Mouse (Mus musculus): Measurements from ENCODE around the gene Olfr1028. TPM values are rescaled to one million over a fixed set of nuclear protein-coding genes. Genes with fewer than 3 reads are reported as not detected.

The Olfr1028 gene
- not detected in 2 replicates for polyA plus RNA-seq (2014; fragmentation: Nextera tagmentation; extraction: Ambion mirVana)

- no peaks in the 10 kb centered on the region for H3K4me1 ChIP-seq (replicated peaks; ENCODE audit: control insufficient read depth, insufficient read depth, low read length)
- H3K4me3 ChIP-seq (ENCODE audit: low read depth, low read length) = no peak within 1 kb of the TSS
- WGBS = 83% methylated on average over 1 of the region's 1 CpGs
Measured at GRCm38 (mm10) chr2:85950137-85950536, at the start of gene Olfr1028. Gene Olfr1028, plus strand, starts transcription at chr2:85950437.

GRCm38 (mm10) chr2:85904952-85905351, 45.3 kb upstream of the Olfr1028 start, which contains the start of gene Olfr1024:
Gene Olfr1024, minus strand, starts transcription at chr2:85905052.
- H3K9me3 ChIP-seq (ENCODE audit: control insufficient read depth, low read length) = no peaks in the 10 kb centered on the region
- H3K27ac ChIP-seq (ENCODE audit: low read depth, low read length) = no peak within 1 kb of the TSS
- ATAC-seq (replicated peaks; ENCODE audit: low FRiP score) (no peak), DNase-seq (ENCODE audit: low spot score) (no peak)
- H3K9ac ChIP-seq (ENCODE audit: low read length) = no peak within 1 kb of the TSS
- no peaks in the 10 kb centered on the region for H3K27me3 ChIP-seq (ENCODE audit: control insufficient read depth, insufficient read depth, low read length)
- WGBS = 86% methylated on average over 3 of the region's 3 CpGs
- H3K4me1 ChIP-seq (replicated peaks; ENCODE audit: control insufficient read depth, insufficient read depth, low read length) = no peaks in the 10 kb centered on the region
- no peak within 1 kb of the TSS for H3K4me2 ChIP-seq (ENCODE audit: low read depth, low read length, severe bottlenecking)
- no peaks in the 10 kb centered on the region for H3K36me3 ChIP-seq (ENCODE audit: control insufficient read depth, insufficient read depth, low read length)
- H3K4me3 ChIP-seq (ENCODE audit: low read depth, low read length) = no peak within 1 kb of the TSS

More at GRCm38 (mm10) chr2:85950137-85950536, at the start of gene Olfr1028:
- Histone ChIP-seq H3K36me3 (ENCODE audit: control insufficient read depth, insufficient read depth, low read length) (no peaks in the 10 kb centered on the region), H3K9ac (ENCODE audit: low read length) (no peak within 1 kb of the TSS), H3K4me2 (ENCODE audit: low read depth, low read length, severe bottlenecking) (no peak within 1 kb of the TSS), H3K9me3 (ENCODE audit: control insufficient read depth, low read length) (no peaks in the 10 kb centered on the region), H3K27ac (ENCODE audit: low read depth, low read length) (no peak within 1 kb of the TSS), H3K27me3 (ENCODE audit: control insufficient read depth, insufficient read depth, low read length) (no peaks in the 10 kb centered on the region)
- no peak for ATAC-seq (replicated peaks; ENCODE audit: low FRiP score)
- no peak for DNase-seq (ENCODE audit: low spot score)

GRCm38 (mm10) chr2:85913197-85913596, 37.0 kb upstream of the Olfr1028 start:
- no peak for DNase-seq (ENCODE audit: low spot score)
- Histone ChIP-seq H3K36me3 (ENCODE audit: control insufficient read depth, insufficient read depth, low read length) (no peaks in the 10 kb centered on the region), H3K27me3 (ENCODE audit: control insufficient read depth, insufficient read depth, low read length) (no peaks in the 10 kb centered on the region), H3K4me3 (ENCODE audit: low read depth, low read length) (no peak overlapping the region), H3K9ac (ENCODE audit: low read length) (no peak overlapping the region), H3K9me3 (ENCODE audit: control insufficient read depth, low read length) (no peaks in the 10 kb centered on the region), H3K27ac (ENCODE audit: low read depth, low read length) (no peak overlapping the region), H3K4me2 (ENCODE audit: low read depth, low read length, severe bottlenecking) (no peak overlapping the region), H3K4me1 (replicated peaks; ENCODE audit: control insufficient read depth, insufficient read depth, low read length) (no peaks in the 10 kb centered on the region)
- no peak for ATAC-seq (replicated peaks; ENCODE audit: low FRiP score)

GRCm38 (mm10) chr2:85914893-85915292, 35.3 kb upstream of the Olfr1028 start, which contains the start of gene Olfr1025-ps1:
Gene Olfr1025-ps1, plus strand, starts transcription at chr2:85915193.
- Histone ChIP-seq H3K4me1 (replicated peaks; ENCODE audit: control insufficient read depth, insufficient read depth, low read length) (no peaks in the 10 kb centered on the region), H3K4me3 (ENCODE audit: low read depth, low read length) (no peak within 1 kb of the TSS), H3K4me2 (ENCODE audit: low read depth, low read length, severe bottlenecking) (no peak within 1 kb of the TSS), H3K9me3 (ENCODE audit: control insufficient read depth, low read length) (no peaks in the 10 kb centered on the region), H3K27ac (ENCODE audit: low read depth, low read length) (no peak within 1 kb of the TSS), H3K36me3 (ENCODE audit: control insufficient read depth, insufficient read depth, low read length) (no peaks in the 10 kb centered on the region), H3K27me3 (ENCODE audit: control insufficient read depth, insufficient read depth, low read length) (no peaks in the 10 kb centered on the region), H3K9ac (ENCODE audit: low read length) (no peak within 1 kb of the TSS)
- DNase-seq (ENCODE audit: low spot score) (no peak), ATAC-seq (replicated peaks; ENCODE audit: low FRiP score) (no peak)
- 72% methylated on average over 1 of the region's 1 CpGs for WGBS

- DNase-seq (ENCODE audit: low spot score) = no peak
- Histone ChIP-seq H3K9ac (ENCODE audit: low read length) (no peak within 1 kb of the TSS), H3K9me3 (ENCODE audit: control insufficient read depth, low read length) (no peaks in the 10 kb centered on the region), H3K4me3 (ENCODE audit: low read depth, low read length) (no peak within 1 kb of the TSS), H3K4me1 (replicated peaks; ENCODE audit: control insufficient read depth, insufficient read depth, low read length) (no peaks in the 10 kb centered on the region), H3K4me2 (ENCODE audit: low read depth, low read length, severe bottlenecking) (no peak within 1 kb of the TSS), H3K27ac (ENCODE audit: low read depth, low read length) (no peak within 1 kb of the TSS), H3K36me3 (ENCODE audit: control insufficient read depth, insufficient read depth, low read length) (no peaks in the 10 kb centered on the region), H3K27me3 (ENCODE audit: control insufficient read depth, insufficient read depth, low read length) (no peaks in the 10 kb centered on the region)
- no peak for ATAC-seq (replicated peaks; ENCODE audit: low FRiP score)
- WGBS = 90% methylated on average over 3 of the region's 3 CpGs
Measured at GRCm38 (mm10) chr2:85921258-85921657, 29.0 kb upstream of the Olfr1028 start, which contains the start of gene Olfr1026. Gene Olfr1026, plus strand, starts transcription at chr2:85921558.

GRCm38 (mm10) chr2:85973595-85973994, 23.4 kb downstream of the Olfr1028 start, which contains the start of gene Olfr1029:
Gene Olfr1029, plus strand, starts transcription at chr2:85973895.
- Histone ChIP-seq H3K27ac (ENCODE audit: low read depth, low read length) (no peak within 1 kb of the TSS), H3K27me3 (ENCODE audit: control insufficient read depth, insufficient read depth, low read length) (no peaks in the 10 kb centered on the region), H3K9me3 (ENCODE audit: control insufficient read depth, low read length) (no peaks in the 10 kb centered on the region), H3K9ac (ENCODE audit: low read length) (no peak within 1 kb of the TSS), H3K36me3 (ENCODE audit: control insufficient read depth, insufficient read depth, low read length) (no peaks in the 10 kb centered on the region), H3K4me3 (ENCODE audit: low read depth, low read length) (no peak within 1 kb of the TSS), H3K4me2 (ENCODE audit: low read depth, low read length, severe bottlenecking) (no peak within 1 kb of the TSS), H3K4me1 (replicated peaks; ENCODE audit: control insufficient read depth, insufficient read depth, low read length) (no peaks in the 10 kb centered on the region)
- WGBS = 81% methylated on average over 2 of the region's 2 CpGs
- ATAC-seq (replicated peaks; ENCODE audit: low FRiP score) (no peak), DNase-seq (ENCODE audit: low spot score) (no peak)

GRCm38 (mm10) chr2:85978976-85979375, 28.7 kb downstream of the Olfr1028 start, which contains the start of gene Olfr1030:
Gene Olfr1030, plus strand, starts transcription at chr2:85979276.
- Histone ChIP-seq H3K4me2 (ENCODE audit: low read depth, low read length, severe bottlenecking) (no peak within 1 kb of the TSS), H3K9ac (ENCODE audit: low read length) (no peak within 1 kb of the TSS)

GRCm38 (mm10) chr2:85990004-85990403, 39.8 kb downstream of the Olfr1028 start, which contains the start of gene Olfr1031:
Gene Olfr1031, plus strand, starts transcription at chr2:85990304.
- 69% methylated on average over 3 of the region's 3 CpGs for WGBS
- no peaks in the 10 kb centered on the region for H3K9me3 ChIP-seq (ENCODE audit: control insufficient read depth, low read length)
- H3K36me3 ChIP-seq (ENCODE audit: control insufficient read depth, insufficient read depth, low read length) = no peaks in the 10 kb centered on the region

More at GRCm38 (mm10) chr2:85978976-85979375, 28.7 kb downstream of the Olfr1028 start, which contains the start of gene Olfr1030:
- H3K4me3 ChIP-seq (ENCODE audit: low read depth, low read length) = no peak within 1 kb of the TSS
- no peaks in the 10 kb centered on the region for H3K27me3 ChIP-seq (ENCODE audit: control insufficient read depth, insufficient read depth, low read length)
- H3K9me3 ChIP-seq (ENCODE audit: control insufficient read depth, low read length) = no peaks in the 10 kb centered on the region
- DNase-seq (ENCODE audit: low spot score) (no peak), ATAC-seq (replicated peaks; ENCODE audit: low FRiP score) (no peak)
- no peaks in the 10 kb centered on the region for H3K36me3 ChIP-seq (ENCODE audit: control insufficient read depth, insufficient read depth, low read length)
- no peaks in the 10 kb centered on the region for H3K4me1 ChIP-seq (replicated peaks; ENCODE audit: control insufficient read depth, insufficient read depth, low read length)
- 83% methylated on average over 1 of the region's 1 CpGs for WGBS
- no peak within 1 kb of the TSS for H3K27ac ChIP-seq (ENCODE audit: low read depth, low read length)

More at GRCm38 (mm10) chr2:85990004-85990403, 39.8 kb downstream of the Olfr1028 start, which contains the start of gene Olfr1031:
- DNase-seq (ENCODE audit: low spot score) (no peak), ATAC-seq (replicated peaks; ENCODE audit: low FRiP score) (no peak)
- Histone ChIP-seq H3K27me3 (ENCODE audit: control insufficient read depth, insufficient read depth, low read length) (no peaks in the 10 kb centered on the region), H3K9ac (ENCODE audit: low read length) (no peak within 1 kb of the TSS), H3K27ac (ENCODE audit: low read depth, low read length) (no peak within 1 kb of the TSS), H3K4me2 (ENCODE audit: low read depth, low read length, severe bottlenecking) (no peak within 1 kb of the TSS), H3K4me1 (replicated peaks; ENCODE audit: control insufficient read depth, insufficient read depth, low read length) (no peaks in the 10 kb centered on the region), H3K4me3 (ENCODE audit: low read depth, low read length) (no peak within 1 kb of the TSS)
